Mouse (Mus musculus): ENCODE measurements around the gene 2410002F23Rik.
"Not testable (repeated sequence)": the region's sequence is repeated elsewhere in the genome, so short reads cannot be mapped to it uniquely, and the experiment has no call there.

The 2410002F23Rik gene

GRCm38 (mm10) chr7:44249248-44249647, 2.7 kb downstream of the 2410002F23Rik start:
- no peaks in the 10 kb centered on the region for H3K27me3 ChIP-seq (ENCODE audit: control insufficient read depth, insufficient read depth, low read length, poor library complexity, severe bottlenecking)
- H3K36me3 ChIP-seq (ENCODE audit: control insufficient read depth, insufficient read depth, low read length, poor library complexity, severe bottlenecking), result peaks cover 5% of the 10 kb centered on the region
- DNase-seq (ENCODE audit: low read depth, low spot score), result no peak

GRCm38 (mm10) chr7:44250732-44251275, 4.3 kb downstream of the 2410002F23Rik start:
- not testable (repeated sequence) for H3K36me3 ChIP-seq (ENCODE audit: control insufficient read depth, insufficient read depth, low read length, poor library complexity, severe bottlenecking); DNase-seq (ENCODE audit: low read depth, low spot score); H3K27me3 ChIP-seq (ENCODE audit: control insufficient read depth, insufficient read depth, low read length, poor library complexity, severe bottlenecking)

- no peak for DNase-seq (ENCODE audit: low read depth, low spot score)
- Histone ChIP-seq H3K27me3 (ENCODE audit: control insufficient read depth, insufficient read depth, low read length, poor library complexity, severe bottlenecking) (no peaks in the 10 kb centered on the region), H3K36me3 (ENCODE audit: control insufficient read depth, insufficient read depth, low read length, poor library complexity, severe bottlenecking) (peaks cover 5% of the 10 kb centered on the region)
Observed at GRCm38 (mm10) chr7:44253023-44253616, 6.6 kb downstream of the 2410002F23Rik start.

- peaks cover 5% of the 10 kb centered on the region; the same call in 1 of the 2 replicates for H3K36me3 ChIP-seq (ENCODE audit: control insufficient read depth, insufficient read depth, low read length, poor library complexity, severe bottlenecking)
Observed at GRCm38 (mm10) chr7:44254930-44255329, 8.4 kb downstream of the 2410002F23Rik start.

GRCm38 (mm10) chr7:44257278-44257677, 10.8 kb downstream of the 2410002F23Rik start, which contains the start of gene Acp4:
Gene Acp4 (minus strand): TSS chr7:44257378.
- DNase-seq (ENCODE audit: low read depth, low spot score), result no peak
- Histone ChIP-seq H3K27me3 (ENCODE audit: control insufficient read depth, insufficient read depth, low read length, poor library complexity, severe bottlenecking) (no peaks in the 10 kb centered on the region), H3K36me3 (ENCODE audit: control insufficient read depth, insufficient read depth, low read length, poor library complexity, severe bottlenecking) (0 out of 2 replicates have a peak, but pooled peaks cover 1% of the 10 kb centered on the region)

More at GRCm38 (mm10) chr7:44254930-44255329, 8.4 kb downstream of the 2410002F23Rik start:
- DNase-seq (ENCODE audit: low read depth, low spot score), result no peak
- no peaks in the 10 kb centered on the region for H3K27me3 ChIP-seq (ENCODE audit: control insufficient read depth, insufficient read depth, low read length, poor library complexity, severe bottlenecking)

GRCm38 (mm10) chr7:44260410-44260809, 13.9 kb downstream of the 2410002F23Rik start:
- no peaks in the 10 kb centered on the region for H3K27me3 ChIP-seq (ENCODE audit: control insufficient read depth, insufficient read depth, low read length, poor library complexity, severe bottlenecking)
- DNase-seq (ENCODE audit: low read depth, low spot score), result no peak

GRCm38 (mm10) chr7:44261147-44261546, 14.6 kb downstream of the 2410002F23Rik start, which contains the start of gene Gm15517:
Gene Gm15517 (plus strand): TSS chr7:44261447.
- Histone ChIP-seq H3K36me3 (ENCODE audit: control insufficient read depth, insufficient read depth, low read length, poor library complexity, severe bottlenecking) (no peaks in the 10 kb centered on the region), H3K27me3 (ENCODE audit: control insufficient read depth, insufficient read depth, low read length, poor library complexity, severe bottlenecking) (no peaks in the 10 kb centered on the region)
- no peak for DNase-seq (ENCODE audit: low read depth, low spot score)

More at GRCm38 (mm10) chr7:44260410-44260809, 13.9 kb downstream of the 2410002F23Rik start:
- H3K36me3 ChIP-seq (ENCODE audit: control insufficient read depth, insufficient read depth, low read length, poor library complexity, severe bottlenecking), result no peaks in the 10 kb centered on the region

- Histone ChIP-seq H3K36me3 (ENCODE audit: control insufficient read depth, insufficient read depth, low read length, poor library complexity, severe bottlenecking) (no peaks in the 10 kb centered on the region), H3K27me3 (ENCODE audit: control insufficient read depth, insufficient read depth, low read length, poor library complexity, severe bottlenecking) (no peaks in the 10 kb centered on the region)
- DNase-seq (ENCODE audit: low read depth, low spot score), result peak; percentile 95
Observed at GRCm38 (mm10) chr7:44262791-44263643, 16.5 kb downstream of the 2410002F23Rik start.

- no peaks in the 10 kb centered on the region for H3K36me3 ChIP-seq (ENCODE audit: control insufficient read depth, insufficient read depth, low read length, poor library complexity, severe bottlenecking)
- H3K27me3 ChIP-seq (ENCODE audit: control insufficient read depth, insufficient read depth, low read length, poor library complexity, severe bottlenecking), result no peaks in the 10 kb centered on the region
- no peak for DNase-seq (ENCODE audit: low read depth, low spot score)
Observed at GRCm38 (mm10) chr7:44268117-44268516, 21.6 kb downstream of the 2410002F23Rik start.

- Histone ChIP-seq H3K27me3 (ENCODE audit: control insufficient read depth, insufficient read depth, low read length, poor library complexity, severe bottlenecking) (no peaks in the 10 kb centered on the region), H3K36me3 (ENCODE audit: control insufficient read depth, insufficient read depth, low read length, poor library complexity, severe bottlenecking) (no peaks in the 10 kb centered on the region)
- no peak for DNase-seq (ENCODE audit: low read depth, low spot score)
Observed at GRCm38 (mm10) chr7:44269397-44269796, 22.9 kb downstream of the 2410002F23Rik start.

GRCm38 (mm10) chr7:44271309-44271708, 24.8 kb downstream of the 2410002F23Rik start:
- DNase-seq (ENCODE audit: low read depth, low spot score), result peak; percentile 39
- Histone ChIP-seq H3K27me3 (ENCODE audit: control insufficient read depth, insufficient read depth, low read length, poor library complexity, severe bottlenecking) (no peaks in the 10 kb centered on the region), H3K36me3 (ENCODE audit: control insufficient read depth, insufficient read depth, low read length, poor library complexity, severe bottlenecking) (no peaks in the 10 kb centered on the region)

- Histone ChIP-seq H3K27me3 (ENCODE audit: control insufficient read depth, insufficient read depth, low read length, poor library complexity, severe bottlenecking) (no peaks in the 10 kb centered on the region), H3K36me3 (ENCODE audit: control insufficient read depth, insufficient read depth, low read length, poor library complexity, severe bottlenecking) (no peaks in the 10 kb centered on the region)
- DNase-seq (ENCODE audit: low read depth, low spot score), result no peak
Observed at GRCm38 (mm10) chr7:44272546-44272945, 26.0 kb downstream of the 2410002F23Rik start.

GRCm38 (mm10) chr7:44273446-44273845, 26.9 kb downstream of the 2410002F23Rik start:
- no peak for DNase-seq (ENCODE audit: low read depth, low spot score)
- Histone ChIP-seq H3K36me3 (ENCODE audit: control insufficient read depth, insufficient read depth, low read length, poor library complexity, severe bottlenecking) (no peaks in the 10 kb centered on the region), H3K27me3 (ENCODE audit: control insufficient read depth, insufficient read depth, low read length, poor library complexity, severe bottlenecking) (no peaks in the 10 kb centered on the region; the same call in 1 of the 2 replicates)

GRCm38 (mm10) chr7:44274096-44274495, 27.6 kb downstream of the 2410002F23Rik start:
- DNase-seq (ENCODE audit: low read depth, low spot score), result no peak
- H3K27me3 ChIP-seq (ENCODE audit: control insufficient read depth, insufficient read depth, low read length, poor library complexity, severe bottlenecking), result no peaks in the 10 kb centered on the region; the same call in 1 of the 2 replicates
- no peaks in the 10 kb centered on the region for H3K36me3 ChIP-seq (ENCODE audit: control insufficient read depth, insufficient read depth, low read length, poor library complexity, severe bottlenecking)

- Histone ChIP-seq H3K36me3 (ENCODE audit: control insufficient read depth, insufficient read depth, low read length, poor library complexity, severe bottlenecking) (no peaks in the 10 kb centered on the region), H3K27me3 (ENCODE audit: control insufficient read depth, insufficient read depth, low read length, poor library complexity, severe bottlenecking) (no peaks in the 10 kb centered on the region; the same call in 1 of the 2 replicates)
- peak; percentile 18 for DNase-seq (ENCODE audit: low read depth, low spot score)
Observed at GRCm38 (mm10) chr7:44275546-44275945, 29.0 kb downstream of the 2410002F23Rik start.

Measured in splenic B cell, adult 2 months (primary cell).